Mouse (Mus musculus): ENCODE results near the gene Parp3. TPM values are rescaled to one million over a fixed set of nuclear protein-coding genes. Genes with fewer than 3 reads are reported as not detected.
"Not testable (repeated sequence)": the region's sequence is repeated elsewhere in the genome, so short reads cannot be mapped to it uniquely, and the experiment has no call there.

The Parp3 gene
- total and polyA plus RNA-seq, 3 experiments = 0.85 to 3.2 TPM; not detected in 1

DNA sequence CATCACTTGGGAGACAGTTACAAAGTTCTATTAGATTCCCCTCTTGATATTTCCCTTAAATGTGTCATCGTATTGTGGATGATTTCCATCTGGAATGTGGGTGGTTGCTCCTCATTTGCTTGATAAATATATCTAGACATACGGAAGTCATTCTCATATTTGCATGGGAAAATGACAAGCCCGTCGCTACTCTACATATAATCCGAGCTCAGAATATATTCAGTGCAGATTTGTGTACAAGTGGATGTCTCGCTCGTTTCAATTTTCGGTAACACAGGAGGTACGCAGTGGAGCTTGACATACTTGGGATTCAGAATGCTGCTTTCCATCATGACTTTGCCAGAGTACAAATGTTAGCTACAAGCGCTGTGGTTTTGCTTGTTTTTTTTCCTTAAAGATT lies 32.6 kb upstream of the Parp3 start:
- no peak overlapping the region for H3K4me3 ChIP-seq (ENCODE audit: low read depth, low read length)
- H3K4me1 ChIP-seq (ENCODE audit: insufficient read depth, low read depth, low read length) = peaks cover 21% of the 10 kb centered on the region
- no peaks in the 10 kb centered on the region for H3K9me3 ChIP-seq (replicated peaks)
- DNase-seq (ENCODE audit: low spot score) (no peak), ATAC-seq (ENCODE audit: extremely low read depth, insufficient number of reproducible peaks, low FRiP score, poor library complexity, severe bottlenecking) (no peak)
- peaks cover 8% of the 10 kb centered on the region for H3K27me3 ChIP-seq (ENCODE audit: insufficient read depth, low read length)
- TF ChIP-seq GATA2 (IDR thresholded peaks at IDR 0.05; ENCODE audit: borderline replicate concordance, low read depth, low read length) = no peak
- TF ChIP-seq GATA1 (IDR thresholded peaks at IDR 0.05; ENCODE audit: borderline replicate concordance, low read length) = no peak
- TF ChIP-seq TAL1 (conservative IDR thresholded peaks at IDR 0.05; ENCODE audit: low read depth, low read length) = no peak
- no peak for TF ChIP-seq CTCF (IDR thresholded peaks at IDR 0.05; ENCODE audit: low read depth, low read length)
- TF ChIP-seq POLR2AphosphoS5 (IDR thresholded peaks at IDR 0.05; ENCODE audit: insufficient replicate concordance, low read depth, low read length) = no peak
- no peaks in the 10 kb centered on the region for H3K36me3 ChIP-seq (replicated peaks)

DNA sequence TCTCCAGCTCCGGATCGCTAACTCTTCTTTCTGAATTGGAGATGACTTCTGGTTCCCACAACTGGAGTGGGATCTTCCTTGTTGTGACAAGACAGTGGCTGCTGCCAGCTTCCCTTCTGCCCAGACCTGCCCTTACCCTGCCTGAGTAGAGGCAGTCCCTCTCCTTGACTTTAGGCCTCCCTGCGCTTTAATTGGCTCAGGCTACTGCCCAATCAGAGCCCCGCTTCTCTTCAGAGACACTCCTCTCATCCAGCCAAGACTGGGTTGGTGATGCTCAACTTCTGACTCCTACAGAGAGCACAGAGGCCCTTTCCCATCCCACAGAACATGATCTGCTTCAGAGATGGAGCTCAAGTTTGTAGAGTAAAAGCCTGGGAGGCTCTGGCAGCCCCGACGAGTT lies 27.5 kb upstream of the Parp3 start:
- TF ChIP-seq TAL1 (conservative IDR thresholded peaks at IDR 0.05; ENCODE audit: low read depth, low read length) = no peak
- TF ChIP-seq CTCF (IDR thresholded peaks at IDR 0.05; ENCODE audit: low read depth, low read length) = no peak
- no peak for TF ChIP-seq GATA2 (IDR thresholded peaks at IDR 0.05; ENCODE audit: borderline replicate concordance, low read depth, low read length)
- no peak for TF ChIP-seq GATA1 (IDR thresholded peaks at IDR 0.05; ENCODE audit: borderline replicate concordance, low read length)
- TF ChIP-seq POLR2AphosphoS5 (IDR thresholded peaks at IDR 0.05; ENCODE audit: insufficient replicate concordance, low read depth, low read length) = no peak
- H3K4me1 ChIP-seq (ENCODE audit: insufficient read depth, low read depth, low read length) = no peaks in the 10 kb centered on the region
- no peak for DNase-seq (ENCODE audit: low spot score)
- no peaks in the 10 kb centered on the region for H3K36me3 ChIP-seq (replicated peaks)
- H3K4me3 ChIP-seq (ENCODE audit: low read depth, low read length) = no peak overlapping the region
- ATAC-seq (ENCODE audit: extremely low read depth, insufficient number of reproducible peaks, low FRiP score, poor library complexity, severe bottlenecking) = no peak
- H3K9me3 ChIP-seq (replicated peaks) = no peaks in the 10 kb centered on the region
- H3K27me3 ChIP-seq (ENCODE audit: insufficient read depth, low read length) = peaks cover 24% of the 10 kb centered on the region

DNA sequence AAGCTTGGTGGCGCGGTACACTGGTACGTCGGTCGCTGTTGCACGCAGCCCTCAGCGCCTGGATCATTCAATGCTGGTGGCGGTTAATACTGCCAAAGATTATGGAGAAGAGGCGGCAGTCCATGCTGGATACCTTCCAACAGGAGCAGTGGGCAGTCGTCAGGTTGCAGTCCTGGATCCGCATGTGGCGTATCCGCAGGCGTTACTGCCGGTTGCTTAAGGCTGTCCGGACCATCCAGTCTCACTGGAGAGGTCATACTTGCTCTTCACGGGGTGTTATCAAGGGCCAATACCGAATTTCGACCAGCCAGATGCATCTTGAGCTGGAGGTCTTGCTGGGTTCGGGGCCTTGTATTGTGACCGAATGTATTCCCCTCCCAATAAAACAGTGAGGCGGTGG lies 25.1 kb upstream of the Parp3 start:
- no peak for DNase-seq (ENCODE audit: low spot score)
- Histone ChIP-seq H3K27me3 (ENCODE audit: insufficient read depth, low read length) (peaks cover 21% of the 10 kb centered on the region), H3K4me3 (ENCODE audit: low read depth, low read length) (no peak overlapping the region), H3K9me3 (replicated peaks) (no peaks in the 10 kb centered on the region), H3K36me3 (replicated peaks) (no peaks in the 10 kb centered on the region), H3K4me1 (ENCODE audit: insufficient read depth, low read depth, low read length) (no peaks in the 10 kb centered on the region)
- no peak for TF ChIP-seq GATA2 (IDR thresholded peaks at IDR 0.05; ENCODE audit: borderline replicate concordance, low read depth, low read length)
- TF ChIP-seq TAL1 (conservative IDR thresholded peaks at IDR 0.05; ENCODE audit: low read depth, low read length) = no peak
- no peak for TF ChIP-seq GATA1 (IDR thresholded peaks at IDR 0.05; ENCODE audit: borderline replicate concordance, low read length)
- TF ChIP-seq CTCF (IDR thresholded peaks at IDR 0.05; ENCODE audit: low read depth, low read length) = no peak
- TF ChIP-seq POLR2AphosphoS5 (IDR thresholded peaks at IDR 0.05; ENCODE audit: insufficient replicate concordance, low read depth, low read length) = no peak
- ATAC-seq (ENCODE audit: extremely low read depth, insufficient number of reproducible peaks, low FRiP score, poor library complexity, severe bottlenecking) = no peak

DNA sequence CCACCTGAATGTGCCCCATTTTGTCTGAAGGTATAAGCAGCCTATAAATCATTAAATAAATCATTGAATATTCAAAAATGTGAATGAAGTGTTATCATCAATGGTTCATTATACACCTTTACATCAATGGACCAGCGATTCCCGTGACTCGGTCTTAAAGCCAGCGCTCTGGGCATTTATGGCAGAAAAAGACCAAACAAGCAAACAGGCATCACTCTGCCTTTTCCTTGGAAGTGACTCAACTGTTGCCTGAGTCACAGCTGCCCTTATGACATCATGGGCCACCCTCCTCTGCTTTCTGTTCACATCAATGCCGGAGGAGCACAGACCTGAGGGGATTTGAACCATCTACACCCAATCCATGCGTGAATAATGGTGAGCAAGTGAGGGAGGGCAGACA lies 22.9 kb upstream of the Parp3 start, which contains the start of gene Iqcf1:
Iqcf1 (plus strand) TSS at position 301 of the 400 bp plus-strand sequence.
- Histone ChIP-seq H3K36me3 (replicated peaks) (no peaks in the 10 kb centered on the region), H3K4me1 (ENCODE audit: insufficient read depth, low read depth, low read length) (no peaks in the 10 kb centered on the region), H3K9me3 (replicated peaks) (no peaks in the 10 kb centered on the region), H3K27me3 (ENCODE audit: insufficient read depth, low read length) (peaks cover 17% of the 10 kb centered on the region), H3K4me3 (ENCODE audit: low read depth, low read length) (no peak within 1 kb of the TSS)
- no peak for TF ChIP-seq GATA1 (IDR thresholded peaks at IDR 0.05; ENCODE audit: borderline replicate concordance, low read length)
- TF ChIP-seq CTCF (IDR thresholded peaks at IDR 0.05; ENCODE audit: low read depth, low read length) = no peak
- TF ChIP-seq GATA2 (IDR thresholded peaks at IDR 0.05; ENCODE audit: borderline replicate concordance, low read depth, low read length) = no peak
- TF ChIP-seq POLR2AphosphoS5 (IDR thresholded peaks at IDR 0.05; ENCODE audit: insufficient replicate concordance, low read depth, low read length) = no peak
- TF ChIP-seq TAL1 (conservative IDR thresholded peaks at IDR 0.05; ENCODE audit: low read depth, low read length) = no peak
- ATAC-seq (ENCODE audit: extremely low read depth, insufficient number of reproducible peaks, low FRiP score, poor library complexity, severe bottlenecking) (no peak), DNase-seq (ENCODE audit: low spot score) (no peak)

DNA sequence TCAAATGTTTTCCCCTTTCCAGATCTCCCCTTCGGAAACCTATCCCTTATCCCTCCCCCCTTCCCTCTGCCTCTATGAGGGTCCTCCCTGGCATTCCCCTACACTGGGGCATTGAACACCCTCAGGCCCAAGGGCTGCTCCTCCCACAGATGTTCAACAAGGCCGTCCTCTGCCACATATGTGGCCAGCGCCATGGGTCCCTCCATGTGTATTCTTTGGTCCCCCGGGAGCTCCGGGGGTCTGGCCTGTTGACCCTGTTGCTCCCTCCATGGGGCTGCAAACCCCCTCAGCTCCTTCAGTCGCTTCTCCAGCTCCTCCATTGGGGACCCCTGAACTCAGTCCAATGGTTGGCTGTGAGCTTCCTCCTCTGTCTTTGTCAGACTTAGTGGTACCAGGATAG lies 10.9 kb upstream of the Parp3 start:
- not testable (repeated sequence) for DNase-seq (ENCODE audit: low spot score); H3K4me3 ChIP-seq (ENCODE audit: low read depth, low read length); ATAC-seq (ENCODE audit: extremely low read depth, insufficient number of reproducible peaks, low FRiP score, poor library complexity, severe bottlenecking); H3K27me3 ChIP-seq (ENCODE audit: insufficient read depth, low read length); H3K9me3 ChIP-seq (replicated peaks)
- peaks cover 48% of the 10 kb centered on the region for H3K36me3 ChIP-seq (replicated peaks)
- H3K4me1 ChIP-seq (ENCODE audit: insufficient read depth, low read depth, low read length) = peaks cover 12% of the 10 kb centered on the region

DNA sequence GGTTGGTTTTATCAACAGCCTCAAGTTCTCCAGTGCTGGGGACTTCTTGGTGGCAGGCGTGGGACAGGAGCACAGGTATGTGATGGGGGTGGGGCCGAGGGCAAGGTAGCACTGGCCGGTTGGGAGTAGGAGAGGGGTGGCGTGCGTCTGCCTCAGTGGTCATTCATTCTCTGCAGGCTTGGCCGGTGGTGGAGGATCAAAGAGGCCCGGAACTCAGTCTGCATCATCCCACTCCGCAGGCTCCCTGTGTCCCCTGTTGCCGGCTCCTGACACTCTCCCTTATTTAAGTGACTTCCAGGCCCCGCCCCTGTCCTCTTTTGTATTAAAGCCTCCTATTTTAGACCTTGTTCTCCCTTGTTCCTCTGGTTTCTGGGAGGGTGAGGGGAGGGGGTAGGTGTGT lies 8.3 kb upstream of the Parp3 start:
- peaks cover 67% of the 10 kb centered on the region for H3K36me3 ChIP-seq (replicated peaks)
- ATAC-seq (ENCODE audit: extremely low read depth, insufficient number of reproducible peaks, low FRiP score, poor library complexity, severe bottlenecking) (no peak), DNase-seq (ENCODE audit: low spot score) (no peak)
- no peaks in the 10 kb centered on the region for H3K9me3 ChIP-seq (replicated peaks)
- no peak overlapping the region for H3K4me3 ChIP-seq (ENCODE audit: low read depth, low read length)
- no peak for TF ChIP-seq GATA2 (IDR thresholded peaks at IDR 0.05; ENCODE audit: borderline replicate concordance, low read depth, low read length)
- TF ChIP-seq CTCF (IDR thresholded peaks at IDR 0.05; ENCODE audit: low read depth, low read length) = no peak
- TF ChIP-seq GATA1 (IDR thresholded peaks at IDR 0.05; ENCODE audit: borderline replicate concordance, low read length) = no peak
- TF ChIP-seq POLR2AphosphoS5 (IDR thresholded peaks at IDR 0.05; ENCODE audit: insufficient replicate concordance, low read depth, low read length) = no peak
- TF ChIP-seq TAL1 (conservative IDR thresholded peaks at IDR 0.05; ENCODE audit: low read depth, low read length) = no peak
- peaks cover 25% of the 10 kb centered on the region for H3K4me1 ChIP-seq (ENCODE audit: insufficient read depth, low read depth, low read length)
- no peaks in the 10 kb centered on the region for H3K27me3 ChIP-seq (ENCODE audit: insufficient read depth, low read length)

DNA sequence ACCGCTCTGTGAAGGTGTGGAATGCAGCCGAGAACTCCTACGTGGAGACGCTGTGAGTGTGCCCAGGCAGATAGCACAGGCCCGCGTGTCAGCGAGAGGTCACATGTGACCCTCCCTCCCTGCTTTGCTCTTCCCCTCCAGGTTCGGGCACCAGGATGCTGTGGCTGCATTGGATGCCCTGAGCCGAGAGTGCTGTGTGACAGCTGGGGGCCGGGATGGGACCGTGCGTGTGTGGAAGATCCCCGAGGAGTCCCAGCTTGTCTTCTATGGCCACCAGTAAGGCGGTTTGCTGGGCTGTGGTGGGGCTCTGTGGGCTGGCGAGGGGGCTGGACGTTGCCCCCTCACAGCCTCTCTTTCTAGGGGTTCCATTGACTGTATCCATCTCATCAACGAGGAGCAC lies 6.9 kb upstream of the Parp3 start:
- H3K36me3 ChIP-seq (replicated peaks) = peaks cover 73% of the 10 kb centered on the region
- H3K9me3 ChIP-seq (replicated peaks) = no peaks in the 10 kb centered on the region
- ATAC-seq (ENCODE audit: extremely low read depth, insufficient number of reproducible peaks, low FRiP score, poor library complexity, severe bottlenecking) (no peak), DNase-seq (ENCODE audit: low spot score) (no peak)
- no peak for TF ChIP-seq CTCF (IDR thresholded peaks at IDR 0.05; ENCODE audit: low read depth, low read length)
- no peak for TF ChIP-seq GATA1 (IDR thresholded peaks at IDR 0.05; ENCODE audit: borderline replicate concordance, low read length)
- TF ChIP-seq POLR2AphosphoS5 (IDR thresholded peaks at IDR 0.05; ENCODE audit: insufficient replicate concordance, low read depth, low read length) = no peak
- TF ChIP-seq TAL1 (conservative IDR thresholded peaks at IDR 0.05; ENCODE audit: low read depth, low read length) = no peak
- no peak for TF ChIP-seq GATA2 (IDR thresholded peaks at IDR 0.05; ENCODE audit: borderline replicate concordance, low read depth, low read length)
- no peaks in the 10 kb centered on the region for H3K27me3 ChIP-seq (ENCODE audit: insufficient read depth, low read length)
- H3K4me1 ChIP-seq (ENCODE audit: insufficient read depth, low read depth, low read length) = peaks cover 36% of the 10 kb centered on the region
- no peak overlapping the region for H3K4me3 ChIP-seq (ENCODE audit: low read depth, low read length)

Measured in G1E (cell line).